Mouse (Mus musculus) monocyte, adult 5-6 weeks (primary cell): Measurements from ENCODE around the gene Alk. TPM values are rescaled to one million over a fixed set of nuclear protein-coding genes. Genes with fewer than 3 reads are reported as not detected.

Experiments used
- ATAC-seq: fragments of 153-309, 156-312 bp; replicated peaks from 2 replicates; pipeline ENCODE4 v1.8.0; 2017; ENCODE audit warnings: mild to moderate bottlenecking; ENCODE audit not compliant: low TSS enrichment, insufficient number of reproducible peaks, severe bottlenecking, poor library complexity, low FRiP score
- total RNA-seq: library from RNA; stranded (forward); fragments of 200-1000, 200-491, 200-594 nt; gene quantifications from 3 replicates; pipeline ENCODE4 v1.2.3, GENCODE M21; 2017

Gene Alk
- total RNA-seq, 1 experiment from 2014 or later, result not detected

GRCm38 (mm10) chr17:72292444-72293266, 311.8 kb downstream of the Alk start:
- no peak for ATAC-seq

DNA sequence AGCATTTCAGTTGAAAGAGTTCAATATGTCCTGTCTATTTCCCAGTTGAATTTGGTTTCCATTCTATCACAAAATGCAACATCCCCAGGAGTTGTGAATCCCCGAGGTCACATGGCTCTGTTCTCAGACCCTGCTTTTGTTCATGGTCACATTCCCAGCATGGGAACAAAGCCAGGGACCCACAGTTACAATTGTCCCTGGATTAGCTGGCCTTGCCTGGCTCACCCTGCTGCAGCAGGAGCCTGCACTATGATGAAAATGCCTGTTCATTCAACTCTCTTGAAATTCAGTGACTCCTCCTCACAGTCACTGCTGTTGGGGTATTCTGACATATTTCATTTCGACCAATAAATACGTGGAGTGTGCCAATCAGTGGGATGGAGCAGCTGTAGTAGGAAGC, 318.5 kb downstream of the Alk start:
- ATAC-seq, result no peak

- no peak for ATAC-seq
Measured at GRCm38 (mm10) chr17:72278296-72278695, 326.1 kb downstream of the Alk start.

DNA sequence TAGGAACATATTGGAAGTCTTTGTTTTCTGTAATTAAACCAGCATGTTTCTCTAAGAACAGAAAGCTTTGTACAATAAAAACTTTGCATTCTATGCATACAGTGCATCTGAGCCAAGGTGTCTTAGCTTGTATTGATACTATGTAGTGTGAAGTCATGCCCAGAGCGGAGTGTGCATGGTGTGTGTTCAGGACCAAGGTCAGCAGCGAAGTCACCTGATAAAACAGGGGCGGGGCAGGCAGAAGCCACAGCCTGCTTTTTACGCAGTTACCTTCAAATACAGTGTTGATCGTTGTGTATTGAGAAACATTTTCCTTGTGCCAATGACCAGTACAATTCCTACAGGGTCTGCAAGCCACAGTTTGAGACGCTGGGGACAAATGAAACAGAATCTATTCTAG, 327.6 kb downstream of the Alk start:
- no peak for ATAC-seq

DNA sequence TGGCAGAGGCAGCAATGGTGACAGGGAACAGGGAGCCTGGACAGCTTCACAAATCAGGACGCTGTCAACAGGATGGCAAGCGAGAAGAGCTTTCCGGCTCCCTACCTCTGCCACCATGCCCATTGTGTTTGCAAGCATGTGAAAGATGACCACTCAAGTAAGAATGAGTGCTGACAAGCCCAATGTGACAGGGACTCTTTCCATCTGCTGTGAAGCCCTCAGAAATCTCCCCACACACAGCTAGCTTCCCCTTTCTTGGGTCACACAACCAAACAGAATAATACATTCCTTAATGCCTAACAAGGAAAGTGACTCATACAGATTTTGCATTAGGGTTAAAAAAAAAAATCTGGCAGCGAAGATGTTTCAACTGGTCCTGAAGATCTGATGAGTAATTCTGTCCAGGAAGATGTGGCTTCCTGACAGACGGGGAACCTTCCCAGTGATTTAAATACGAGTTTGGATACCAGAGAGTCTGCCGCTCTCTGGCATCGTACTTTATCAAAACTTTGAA, 329.0 kb downstream of the Alk start:
- no peak for ATAC-seq

DNA sequence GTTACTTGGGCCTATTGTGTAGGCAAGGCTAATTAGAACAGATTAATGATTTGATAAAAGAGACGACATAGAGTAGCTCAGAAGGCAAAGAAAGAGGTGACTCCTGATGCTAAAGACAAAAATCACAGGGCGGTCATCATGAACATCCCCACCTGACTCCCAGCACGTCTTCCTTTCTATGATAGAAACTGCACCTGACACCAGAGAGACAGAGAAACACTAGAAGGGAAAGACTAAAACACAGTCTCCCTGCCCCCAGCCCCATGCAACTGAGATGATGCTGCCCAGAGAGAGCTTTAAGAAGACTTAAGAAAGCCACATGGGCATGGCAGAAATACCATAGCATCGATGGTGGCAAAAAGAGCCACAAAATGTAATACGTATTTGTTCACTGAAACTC, 330.2 kb downstream of the Alk start:
- ATAC-seq, result no peak

DNA sequence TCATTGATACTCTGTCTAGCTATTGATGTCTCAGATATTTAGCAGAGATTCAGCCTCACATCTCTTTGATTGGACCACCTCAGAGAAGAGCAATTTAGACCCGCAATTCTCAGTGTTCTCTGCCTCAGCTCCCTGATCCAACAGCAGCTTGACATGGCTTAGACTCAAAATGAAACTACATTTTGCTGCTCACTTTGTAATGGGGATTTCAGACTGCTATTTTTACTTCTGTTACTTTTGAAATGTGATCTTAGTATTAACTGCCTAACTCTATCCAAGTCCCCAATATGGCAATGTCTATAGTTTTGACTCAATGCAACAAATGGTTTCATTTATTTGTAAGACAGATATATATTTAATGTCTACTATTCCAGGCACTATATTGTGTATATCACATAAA, 332.8 kb downstream of the Alk start:
- no peak for ATAC-seq

- no peak for ATAC-seq
Measured at GRCm38 (mm10) chr17:72268529-72268928, 335.9 kb downstream of the Alk start.

- ATAC-seq, result no peak
Measured at GRCm38 (mm10) chr17:72265171-72266022, 339.0 kb downstream of the Alk start.

- no peak for ATAC-seq
Measured at GRCm38 (mm10) chr17:72253411-72253810, 351.0 kb downstream of the Alk start.

- ATAC-seq, result no peak
Measured at GRCm38 (mm10) chr17:72251554-72251953, 352.9 kb downstream of the Alk start.

DNA sequence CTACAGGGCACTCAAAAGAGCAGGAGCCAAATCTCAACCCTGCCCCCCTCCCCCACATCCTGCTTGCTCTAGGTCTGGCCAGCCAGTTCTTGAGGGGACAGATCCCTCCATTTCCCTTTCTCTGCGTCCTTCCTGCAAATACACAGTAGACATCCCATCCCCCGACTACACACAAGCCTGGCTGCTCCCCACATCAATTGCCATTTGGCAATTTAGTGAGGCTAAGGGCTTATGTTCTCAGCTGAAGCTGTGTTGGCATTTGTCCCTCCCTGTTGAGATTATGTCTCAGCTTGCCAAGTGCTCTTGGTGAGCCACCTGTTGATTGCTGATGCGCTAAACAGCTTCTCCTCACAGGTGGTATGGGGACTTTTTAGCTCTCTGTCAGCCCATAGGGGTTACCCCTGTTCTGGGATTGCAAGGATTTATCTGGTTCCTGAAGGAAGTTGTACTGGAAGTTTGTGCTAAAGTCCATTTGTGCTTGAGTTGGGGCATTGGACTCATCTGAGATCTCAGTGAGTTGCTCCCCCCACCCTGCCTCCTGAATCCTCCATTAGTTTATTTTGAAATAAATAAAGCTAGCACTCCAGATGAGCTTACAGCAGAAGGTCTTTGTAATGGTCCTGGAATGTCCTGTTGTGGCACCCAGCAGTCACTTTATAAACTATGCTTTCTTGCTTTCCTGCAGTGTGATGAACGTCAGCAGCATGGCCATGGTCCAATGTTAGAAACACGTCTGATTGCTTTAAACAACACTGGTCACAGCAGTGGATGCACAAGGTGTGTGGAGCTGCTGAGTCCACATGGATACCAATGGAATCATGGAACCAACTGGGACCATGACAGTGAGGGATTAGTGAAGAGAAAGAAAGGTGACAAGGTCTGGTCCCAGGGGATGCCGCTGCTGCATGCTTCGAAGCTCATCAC, 353.7 kb downstream of the Alk start:
- no peak for ATAC-seq

- no peak for ATAC-seq
Measured at GRCm38 (mm10) chr17:72242036-72242435, 362.4 kb downstream of the Alk start.

DNA sequence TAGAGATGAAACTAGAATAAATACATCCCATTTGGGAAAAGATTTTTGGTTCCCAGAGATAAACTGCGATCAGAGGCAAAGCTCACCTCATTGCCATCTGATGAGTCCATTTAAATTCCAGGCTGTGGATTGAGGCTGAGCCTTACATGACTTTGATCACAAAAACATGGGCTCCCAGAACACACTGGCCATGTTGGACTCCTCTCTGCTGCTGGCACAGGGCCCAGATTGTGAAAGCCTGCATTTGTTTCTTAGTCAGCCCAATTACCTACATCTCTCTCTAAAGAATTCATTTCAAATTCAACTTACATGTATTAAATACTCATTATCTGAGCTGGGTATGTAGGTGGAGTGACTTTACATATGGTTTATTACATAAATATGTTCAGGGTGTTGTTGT, 367.1 kb downstream of the Alk start:
- no peak for ATAC-seq

- no peak for ATAC-seq
Measured at GRCm38 (mm10) chr17:72230891-72231290, 373.5 kb downstream of the Alk start.

DNA sequence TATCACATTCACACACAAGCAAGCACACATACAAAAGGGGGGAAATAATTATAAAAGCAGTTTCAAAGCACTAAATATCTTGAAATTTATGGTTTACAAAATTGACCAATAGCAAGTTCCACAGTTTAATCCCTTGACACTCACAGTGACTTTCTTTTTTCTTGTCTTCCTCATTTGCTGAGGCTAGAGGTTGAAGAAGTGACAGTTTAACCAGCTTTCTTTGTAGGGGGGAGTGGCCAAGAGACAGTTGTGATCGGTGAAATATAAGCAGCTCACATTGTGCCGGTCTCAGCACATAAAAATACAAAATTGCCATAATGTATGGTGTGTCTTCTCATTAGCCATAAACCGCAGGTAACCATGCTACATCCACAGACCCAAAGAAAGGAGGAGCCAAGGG, 385.6 kb downstream of the Alk start:
- ATAC-seq, result no peak

DNA sequence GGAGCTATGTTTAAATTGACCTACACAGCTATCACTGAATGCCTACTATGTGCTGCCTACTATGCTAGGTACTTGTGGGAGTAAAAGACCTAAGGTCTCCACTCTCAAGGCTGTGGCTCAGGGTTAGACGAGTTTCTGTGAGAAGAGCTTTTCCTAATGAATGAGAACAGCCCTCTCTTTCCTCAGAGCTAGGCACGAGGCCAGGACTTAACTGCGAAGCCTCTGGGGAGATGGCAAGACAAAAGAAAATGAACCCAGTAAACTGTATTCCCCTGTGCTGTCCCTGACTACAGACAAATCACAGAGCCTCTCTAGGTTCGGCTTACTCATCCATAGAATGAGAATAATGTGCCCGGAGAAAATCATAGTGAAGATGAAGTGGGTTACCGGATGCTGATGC, 406.9 kb downstream of the Alk start:
- ATAC-seq, result no peak

- no peak for ATAC-seq
Measured at GRCm38 (mm10) chr17:72194976-72195650, 409.3 kb downstream of the Alk start.
